Mouse (Mus musculus): ENCODE data around the gene Hip1. TPM values are rescaled to one million over a fixed set of nuclear protein-coding genes. Genes with fewer than 3 reads are reported as not detected.

The Hip1 gene
- total and polyA plus RNA-seq, 2 experiments from 2014 or later = 24.9 to 126 TPM

DNA sequence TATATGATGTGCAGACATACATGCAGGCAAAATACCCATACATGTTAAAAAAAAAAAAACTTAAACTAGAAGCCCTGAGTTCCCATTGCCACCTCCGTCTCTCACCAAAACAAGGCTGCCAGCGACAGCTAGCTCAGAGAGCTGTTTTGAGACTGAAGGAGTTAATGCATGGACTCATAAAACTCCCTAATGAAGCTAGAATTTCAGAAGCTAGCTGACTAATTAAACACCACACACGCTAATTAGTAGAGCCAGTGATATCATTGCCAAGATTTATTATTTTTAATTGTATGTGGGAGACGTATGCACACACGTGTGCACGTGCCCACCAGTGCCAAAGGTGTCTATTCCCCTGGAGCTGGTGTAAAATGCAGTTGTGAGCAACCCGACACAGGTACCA is 42.0 kb downstream of the Hip1 start:
- Histone ChIP-seq H3K36me3 (ENCODE audit: insufficient read depth, low read length) (no peaks in the 10 kb centered on the region), H3K27ac (ENCODE audit: low read depth, low read length) (no peak overlapping the region), H3K27me3 (ENCODE audit: insufficient read depth, low read length) (no peaks in the 10 kb centered on the region), H3K4me3 (ENCODE audit: low read depth, low read length) (no peak overlapping the region), H3K9ac (replicated peaks; ENCODE audit: low read length, poor library complexity, severe bottlenecking) (no peak overlapping the region), H3K4me2 (ENCODE audit: low read depth, low read length, poor library complexity, severe bottlenecking) (no peak overlapping the region), H3K9me3 (ENCODE audit: low read length) (no peaks in the 10 kb centered on the region), H3K4me1 (ENCODE audit: insufficient read depth, low read length) (no peaks in the 10 kb centered on the region; the same call in 1 of the 2 replicates)
- DNase-seq (ENCODE audit: low spot score) (no peak), ATAC-seq (ENCODE audit: low FRiP score) (no peak)
- WGBS = 76% methylated on average over 7 of the region's 7 CpGs
- no peak for TF ChIP-seq CTCF (IDR thresholded peaks at IDR 0.05)

DNA sequence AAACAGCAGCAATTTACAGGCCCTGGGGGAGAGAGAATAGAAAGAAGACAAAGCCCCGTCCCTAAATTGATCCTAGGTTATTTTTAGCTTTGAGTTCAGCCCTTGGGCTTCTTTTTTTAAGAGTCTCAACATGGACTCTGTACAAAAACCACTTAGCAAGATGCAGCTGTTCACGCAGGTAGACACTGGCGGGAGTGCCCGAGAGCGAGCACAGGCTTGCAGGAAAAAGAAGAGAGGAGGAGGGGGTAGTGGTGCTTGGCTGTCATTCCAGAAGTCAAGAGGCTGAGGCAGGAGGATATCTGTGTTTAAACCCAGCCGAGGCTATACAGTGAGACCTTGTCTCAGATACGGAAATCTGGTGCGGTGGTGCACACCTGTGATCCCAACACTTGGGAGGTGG is 42.9 kb downstream of the Hip1 start:
- H3K4me1 ChIP-seq (ENCODE audit: insufficient read depth, low read length) = no peaks in the 10 kb centered on the region
- no peaks in the 10 kb centered on the region for H3K36me3 ChIP-seq (ENCODE audit: insufficient read depth, low read length)
- 77% methylated on average over 8 of the region's 8 CpGs for WGBS
- ATAC-seq (ENCODE audit: low FRiP score) (no peak), DNase-seq (ENCODE audit: low spot score) (no peak)
- H3K4me2 ChIP-seq (ENCODE audit: low read depth, low read length, poor library complexity, severe bottlenecking) = no peak overlapping the region
- H3K9ac ChIP-seq (replicated peaks; ENCODE audit: low read length, poor library complexity, severe bottlenecking) = no peak overlapping the region
- no peak for TF ChIP-seq CTCF (IDR thresholded peaks at IDR 0.05)
- H3K27ac ChIP-seq (ENCODE audit: low read depth, low read length) = no peak overlapping the region
- no peak overlapping the region for H3K4me3 ChIP-seq (ENCODE audit: low read depth, low read length)
- no peaks in the 10 kb centered on the region for H3K9me3 ChIP-seq (ENCODE audit: low read length)
- no peaks in the 10 kb centered on the region for H3K27me3 ChIP-seq (ENCODE audit: insufficient read depth, low read length)

DNA sequence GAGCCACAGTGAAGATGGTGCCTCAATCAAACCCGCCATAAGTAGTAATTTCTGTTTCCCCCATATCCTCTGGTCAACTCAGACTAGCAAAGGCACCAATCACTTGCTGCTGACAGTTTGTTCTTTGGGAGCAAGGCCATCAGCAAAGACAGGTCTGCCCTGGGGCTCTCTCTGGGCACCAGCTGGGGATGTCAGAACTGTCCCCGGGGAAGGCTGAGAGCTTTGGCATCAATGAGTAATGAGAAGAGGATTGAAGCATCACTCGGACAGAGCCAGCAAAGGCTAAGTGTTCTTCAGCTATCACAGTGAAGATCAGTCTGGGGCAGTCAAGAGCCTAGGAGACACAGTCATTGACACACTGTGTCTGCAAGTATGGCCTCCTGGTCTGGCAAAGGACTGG is 46.0 kb downstream of the Hip1 start:
- no peaks in the 10 kb centered on the region for H3K4me1 ChIP-seq (ENCODE audit: insufficient read depth, low read length)
- no peak for TF ChIP-seq CTCF (IDR thresholded peaks at IDR 0.05)
- DNase-seq (ENCODE audit: low spot score) = no peak
- no peaks in the 10 kb centered on the region for H3K36me3 ChIP-seq (ENCODE audit: insufficient read depth, low read length)
- H3K27ac ChIP-seq (ENCODE audit: low read depth, low read length) = no peak overlapping the region
- H3K4me3 ChIP-seq (ENCODE audit: low read depth, low read length) = no peak overlapping the region
- no peak overlapping the region for H3K4me2 ChIP-seq (ENCODE audit: low read depth, low read length, poor library complexity, severe bottlenecking)
- H3K9ac ChIP-seq (replicated peaks; ENCODE audit: low read length, poor library complexity, severe bottlenecking) = no peak overlapping the region
- 79% methylated on average over 3 of the region's 3 CpGs for WGBS
- no peak for ATAC-seq (ENCODE audit: low FRiP score)
- no peaks in the 10 kb centered on the region for H3K9me3 ChIP-seq (ENCODE audit: low read length)
- no peaks in the 10 kb centered on the region for H3K27me3 ChIP-seq (ENCODE audit: insufficient read depth, low read length)

DNA sequence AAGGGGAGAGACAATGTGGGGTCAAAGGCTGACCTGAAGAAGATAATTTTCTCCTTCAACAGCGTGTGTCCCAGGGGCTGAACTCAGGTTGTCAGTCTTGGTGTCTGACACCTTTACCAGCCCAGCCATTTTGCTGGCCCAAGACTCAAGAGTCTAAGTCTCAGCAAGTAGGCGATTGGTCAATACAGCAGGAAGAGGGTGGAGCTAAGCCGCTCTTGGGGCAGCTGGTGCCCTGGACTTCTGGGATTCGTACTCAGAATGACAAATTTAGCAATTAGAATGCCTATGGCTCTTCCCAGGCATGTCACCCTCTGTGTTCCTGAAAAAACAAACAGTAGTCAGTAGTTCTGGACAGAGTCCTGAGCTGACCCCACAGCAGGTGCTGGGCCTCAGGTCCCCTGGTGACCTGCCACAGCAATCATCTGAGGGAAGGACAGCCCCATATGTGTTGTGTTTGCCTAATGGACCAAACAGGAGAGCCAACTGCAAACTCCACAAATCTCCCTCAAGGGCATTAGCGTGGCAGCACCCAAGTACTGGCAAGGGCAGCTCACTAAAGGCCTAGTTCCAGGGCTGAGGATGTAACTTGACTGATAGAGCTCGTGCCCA is 47.5 kb downstream of the Hip1 start:
- Histone ChIP-seq H3K27me3 (ENCODE audit: insufficient read depth, low read length) (no peaks in the 10 kb centered on the region), H3K27ac (ENCODE audit: low read depth, low read length) (no peak overlapping the region), H3K36me3 (ENCODE audit: insufficient read depth, low read length) (no peaks in the 10 kb centered on the region), H3K9ac (replicated peaks; ENCODE audit: low read length, poor library complexity, severe bottlenecking) (no peak overlapping the region), H3K4me1 (ENCODE audit: insufficient read depth, low read length) (no peaks in the 10 kb centered on the region), H3K9me3 (ENCODE audit: low read length) (no peaks in the 10 kb centered on the region), H3K4me2 (ENCODE audit: low read depth, low read length, poor library complexity, severe bottlenecking) (no peak overlapping the region), H3K4me3 (ENCODE audit: low read depth, low read length) (no peak overlapping the region)
- WGBS = 92% methylated on average over 6 of the region's 6 CpGs
- no peak for DNase-seq (ENCODE audit: low spot score)
- ATAC-seq (ENCODE audit: low FRiP score) = no peak
- TF ChIP-seq CTCF (IDR thresholded peaks at IDR 0.05) = no peak

DNA sequence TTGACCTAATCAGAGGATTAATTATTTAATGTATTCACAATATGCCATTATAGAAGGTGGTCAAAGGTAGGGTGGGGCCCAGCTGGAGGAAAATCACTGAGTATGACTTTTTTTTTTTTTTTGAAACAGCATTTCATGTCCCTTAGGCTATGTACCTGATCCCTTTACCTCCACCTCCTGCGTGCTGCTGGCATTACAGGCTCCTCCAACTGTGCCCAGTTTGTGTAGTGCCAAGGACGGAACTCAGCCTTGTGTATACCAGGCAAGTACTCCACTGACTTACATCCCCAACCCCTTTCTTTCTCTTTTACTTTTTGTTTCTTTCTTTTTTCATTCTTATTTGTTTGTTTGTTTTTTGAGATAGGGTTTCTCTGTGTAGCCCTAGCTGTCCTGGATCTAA is 48.4 kb downstream of the Hip1 start:
- ATAC-seq (ENCODE audit: low FRiP score) (no peak), DNase-seq (ENCODE audit: low spot score) (no peak)
- Histone ChIP-seq H3K27me3 (ENCODE audit: insufficient read depth, low read length) (no peaks in the 10 kb centered on the region), H3K4me2 (ENCODE audit: low read depth, low read length, poor library complexity, severe bottlenecking) (no peak overlapping the region), H3K9me3 (ENCODE audit: low read length) (no peaks in the 10 kb centered on the region), H3K4me3 (ENCODE audit: low read depth, low read length) (no peak overlapping the region), H3K27ac (ENCODE audit: low read depth, low read length) (no peak overlapping the region), H3K36me3 (ENCODE audit: insufficient read depth, low read length) (no peaks in the 10 kb centered on the region), H3K9ac (replicated peaks; ENCODE audit: low read length, poor library complexity, severe bottlenecking) (no peak overlapping the region), H3K4me1 (ENCODE audit: insufficient read depth, low read length) (no peaks in the 10 kb centered on the region)
- no peak for TF ChIP-seq CTCF (IDR thresholded peaks at IDR 0.05)
- 85% methylated on average over 2 of the region's 2 CpGs for WGBS

DNA sequence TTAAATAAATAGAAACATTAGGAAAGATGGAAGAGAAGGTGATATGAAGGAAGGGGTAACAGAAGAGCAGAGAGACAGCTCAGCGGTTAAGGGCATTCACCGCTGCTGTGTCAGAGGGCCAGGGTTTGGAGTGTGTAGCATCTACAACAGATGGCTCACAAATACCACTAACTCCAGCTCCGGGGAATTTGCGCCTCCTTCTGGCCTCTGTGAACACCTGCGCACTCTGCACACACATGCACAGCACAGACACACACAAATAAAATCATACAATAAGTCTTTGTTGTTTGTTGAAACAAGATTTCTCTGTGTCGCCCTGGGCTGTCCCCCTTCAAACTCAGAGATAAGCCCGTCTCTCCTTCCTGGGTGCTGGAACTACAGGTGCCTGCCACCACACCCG is 49.4 kb downstream of the Hip1 start:
- no peaks in the 10 kb centered on the region for H3K36me3 ChIP-seq (ENCODE audit: insufficient read depth, low read length)
- no peak overlapping the region for H3K4me3 ChIP-seq (ENCODE audit: low read depth, low read length)
- no peaks in the 10 kb centered on the region for H3K4me1 ChIP-seq (ENCODE audit: insufficient read depth, low read length)
- H3K27ac ChIP-seq (ENCODE audit: low read depth, low read length) = no peak overlapping the region
- no peaks in the 10 kb centered on the region for H3K9me3 ChIP-seq (ENCODE audit: low read length)
- no peak for DNase-seq (ENCODE audit: low spot score)
- H3K27me3 ChIP-seq (ENCODE audit: insufficient read depth, low read length) = no peaks in the 10 kb centered on the region
- no peak overlapping the region for H3K9ac ChIP-seq (replicated peaks; ENCODE audit: low read length, poor library complexity, severe bottlenecking)
- no peak overlapping the region for H3K4me2 ChIP-seq (ENCODE audit: low read depth, low read length, poor library complexity, severe bottlenecking)
- no peak for ATAC-seq (ENCODE audit: low FRiP score)
- 93% methylated on average over 8 of the region's 8 CpGs for WGBS
- no peak for TF ChIP-seq CTCF (IDR thresholded peaks at IDR 0.05)

All from midbrain, postnatal 0 days (tissue).